Mouse (Mus musculus) erythroid progenitor cell, adult 5-6 weeks (primary cell): Measurements from ENCODE around the gene Lsm6. TPM values are rescaled to one million over a fixed set of nuclear protein-coding genes. Genes with fewer than 3 reads are reported as not detected.
"Not testable (repeated sequence)": the region's sequence is repeated elsewhere in the genome, so short reads cannot be mapped to it uniquely, and the experiment has no call there.

Experiments
- ATAC-seq: replicated peaks from 2 replicates; pipeline ENCODE4 v1.8.0; 2016; ENCODE audit warnings: moderate number of reproducible peaks, mild to moderate bottlenecking, moderate TSS enrichment, inconsistent platforms; ENCODE audit not compliant: poor library complexity, low FRiP score, severe bottlenecking
- total RNA-seq, 2 experiments: library from RNA; stranded (forward) in 1 of 2; stranded (reverse) in 1 of 2; fragments of 150-400 nt in 1 of 2; fragments of 186-747, 209-891 nt in 1 of 2; gene quantifications; 2 replicates each; pipeline versions ENCODE4 v1.2.3 to v1.2.4; 2015 to 2017; ENCODE audit warnings: low replicate concordance in 2 of 2

The Lsm6 gene
- 80.5 and 136 TPM in 2 replicates for total RNA-seq (2015; ENCODE audit: low replicate concordance)
- 29.4 and 120 TPM in 2 replicates for total RNA-seq (2017; ENCODE audit: low replicate concordance)

GRCm38 (mm10) chr8:78820673-78821310 lies at the start of gene Lsm6:
TSS of gene Lsm6 (minus strand) at chr8:78821140.
- ATAC-seq, result peak; percentile 88

- no peak for ATAC-seq
Observed at GRCm38 (mm10) chr8:78867036-78867435, 46.1 kb upstream of the Lsm6 start.

GRCm38 (mm10) chr8:78863001-78863400 lies 42.1 kb upstream of the Lsm6 start:
- no peak for ATAC-seq

GRCm38 (mm10) chr8:78862046-78862445 lies 41.1 kb upstream of the Lsm6 start:
- ATAC-seq, result no peak

- ATAC-seq, result no peak
Observed at GRCm38 (mm10) chr8:78860789-78861188, 39.8 kb upstream of the Lsm6 start.

GRCm38 (mm10) chr8:78857421-78857820 lies 36.5 kb upstream of the Lsm6 start:
- no peak for ATAC-seq

GRCm38 (mm10) chr8:78852279-78852678 lies 31.3 kb upstream of the Lsm6 start:
- ATAC-seq, result no peak

GRCm38 (mm10) chr8:78847240-78847639 lies 26.3 kb upstream of the Lsm6 start:
- ATAC-seq, result no peak

GRCm38 (mm10) chr8:78844559-78844958 lies 23.6 kb upstream of the Lsm6 start:
- no peak for ATAC-seq

GRCm38 (mm10) chr8:78838656-78839413 lies 17.9 kb upstream of the Lsm6 start:
- ATAC-seq, result no peak

GRCm38 (mm10) chr8:78836091-78836490 lies 15.2 kb upstream of the Lsm6 start:
- ATAC-seq, result no peak

- no peak for ATAC-seq
Observed at GRCm38 (mm10) chr8:78828414-78828813, 7.5 kb upstream of the Lsm6 start.

- ATAC-seq, result no peak
Observed at GRCm38 (mm10) chr8:78824515-78824914, 3.6 kb upstream of the Lsm6 start.

GRCm38 (mm10) chr8:78819973-78820372 lies 967 bp downstream of the Lsm6 start:
- ATAC-seq, result not testable (repeated sequence)

- no peak for ATAC-seq
Observed at GRCm38 (mm10) chr8:78814743-78815142, 6.2 kb downstream of the Lsm6 start.

GRCm38 (mm10) chr8:78813021-78813420 lies 7.9 kb downstream of the Lsm6 start:
- ATAC-seq, result no peak

- no peak for ATAC-seq
Observed at GRCm38 (mm10) chr8:78812446-78812845, 8.5 kb downstream of the Lsm6 start.

GRCm38 (mm10) chr8:78811748-78812147 lies 9.2 kb downstream of the Lsm6 start:
- ATAC-seq, result no peak

GRCm38 (mm10) chr8:78810207-78810675 lies 10.7 kb downstream of the Lsm6 start:
- ATAC-seq, result no peak

GRCm38 (mm10) chr8:78809454-78810206 lies 11.3 kb downstream of the Lsm6 start:
- no peak for ATAC-seq
